Mouse (Mus musculus): ENCODE measurements around the gene Vash2.

Gene Vash2

DNA sequence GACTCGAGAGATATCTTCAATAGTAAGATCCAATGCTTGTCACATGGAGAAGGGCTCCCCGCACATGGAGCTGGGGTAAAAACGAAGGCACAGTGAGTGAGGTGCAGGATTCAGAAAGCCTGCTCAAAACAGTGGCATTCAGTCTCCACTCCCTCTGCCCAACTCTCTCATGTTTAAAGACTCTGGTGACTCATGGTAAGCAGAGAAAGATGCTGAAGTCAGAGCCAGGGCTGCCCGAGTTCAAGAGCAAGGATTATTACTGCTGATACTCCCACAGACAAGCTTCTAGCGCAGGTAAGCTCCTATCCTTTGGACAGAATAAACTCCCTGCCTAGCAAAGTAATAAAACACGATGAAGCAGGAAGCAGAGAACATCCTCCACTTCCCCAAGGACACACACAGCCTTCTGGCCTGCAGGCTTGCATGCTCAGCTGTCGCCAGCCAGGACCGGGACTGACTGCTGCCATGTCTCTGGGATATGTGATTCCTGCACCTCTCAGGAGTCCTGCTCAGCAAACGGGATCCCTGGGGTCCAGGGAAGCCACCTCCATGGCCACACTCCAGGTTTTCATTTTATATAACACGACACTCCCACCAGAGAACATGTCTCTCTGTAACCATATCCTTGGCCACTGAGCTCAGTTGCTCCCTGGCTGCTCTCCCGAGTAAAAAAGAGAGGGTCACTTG lies 2.1 kb downstream of the Vash2 start:
- DNase-seq (ENCODE audit: low spot score in 2 of 2), result no peak

DNA sequence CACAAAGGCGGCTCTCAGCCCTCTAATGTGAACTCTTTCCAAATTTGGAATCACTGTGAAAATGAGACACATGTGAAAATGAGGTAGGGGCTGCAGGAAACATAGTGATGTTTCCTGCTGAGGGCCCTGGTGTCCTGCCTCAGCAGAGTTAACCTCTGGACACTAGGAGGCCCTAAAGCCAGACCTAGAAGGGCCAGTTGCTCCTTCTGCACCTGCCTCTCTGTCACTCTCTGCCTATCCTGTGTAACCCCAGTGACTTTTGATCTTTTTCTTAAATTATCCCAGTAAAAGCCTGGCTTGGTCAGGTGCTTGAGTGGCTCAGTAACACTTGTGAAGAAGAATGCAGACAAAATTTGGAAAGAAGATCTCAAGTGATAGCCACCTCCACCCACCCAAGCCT lies 4.3 kb downstream of the Vash2 start:
- no peak for DNase-seq (ENCODE audit: low spot score in 2 of 2)

DNA sequence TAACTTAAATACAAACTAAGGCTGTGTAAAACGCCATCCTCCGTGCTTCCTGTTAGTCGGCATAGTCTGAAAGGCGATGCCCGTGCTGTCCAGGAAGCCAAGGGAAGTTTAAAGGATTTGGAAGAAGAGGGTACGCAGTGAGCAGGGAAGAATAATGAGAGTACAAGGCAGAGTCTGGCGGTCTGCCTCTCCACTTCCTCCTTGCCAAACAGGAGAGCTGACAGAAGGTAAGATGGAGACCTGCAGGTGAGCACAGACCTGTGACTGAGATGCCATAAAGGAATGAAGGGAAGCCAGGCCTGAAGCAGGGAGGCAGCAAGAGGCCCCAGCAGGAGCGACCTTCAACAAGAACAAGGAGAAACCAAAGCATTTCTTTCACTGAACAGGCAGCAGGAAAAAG lies 4.9 kb downstream of the Vash2 start:
- no peak for DNase-seq (ENCODE audit: low spot score in 2 of 2)

DNA sequence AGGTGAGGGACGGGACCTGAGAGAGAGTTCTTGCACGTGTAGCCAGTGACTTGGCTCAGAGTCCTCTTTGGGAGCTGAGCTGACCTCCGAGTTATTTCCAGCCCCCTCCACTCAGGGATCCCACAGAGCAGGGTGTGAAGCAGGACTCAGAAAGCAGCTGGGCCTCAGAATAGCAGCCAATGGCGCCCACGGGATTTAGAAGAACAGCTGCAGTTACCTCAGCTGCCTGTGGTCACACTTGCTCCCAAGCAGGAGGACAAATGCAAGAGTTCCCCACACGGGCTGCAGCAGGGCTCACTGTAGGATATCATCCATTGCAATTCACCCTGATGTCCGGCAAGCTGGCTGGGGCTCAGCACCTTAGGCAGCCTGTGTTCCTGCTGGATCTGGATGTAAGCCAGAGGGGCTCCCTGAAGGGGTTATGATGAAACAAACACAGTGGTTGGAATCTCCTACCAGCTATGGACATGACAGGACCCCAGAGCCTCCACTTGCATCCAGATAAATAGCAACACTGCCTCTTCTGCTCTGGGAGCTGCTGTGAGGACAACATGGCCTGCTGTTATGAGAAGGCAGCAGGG lies 6.4 kb downstream of the Vash2 start:
- DNase-seq (ENCODE audit: low spot score in 2 of 2), result no peak

DNA sequence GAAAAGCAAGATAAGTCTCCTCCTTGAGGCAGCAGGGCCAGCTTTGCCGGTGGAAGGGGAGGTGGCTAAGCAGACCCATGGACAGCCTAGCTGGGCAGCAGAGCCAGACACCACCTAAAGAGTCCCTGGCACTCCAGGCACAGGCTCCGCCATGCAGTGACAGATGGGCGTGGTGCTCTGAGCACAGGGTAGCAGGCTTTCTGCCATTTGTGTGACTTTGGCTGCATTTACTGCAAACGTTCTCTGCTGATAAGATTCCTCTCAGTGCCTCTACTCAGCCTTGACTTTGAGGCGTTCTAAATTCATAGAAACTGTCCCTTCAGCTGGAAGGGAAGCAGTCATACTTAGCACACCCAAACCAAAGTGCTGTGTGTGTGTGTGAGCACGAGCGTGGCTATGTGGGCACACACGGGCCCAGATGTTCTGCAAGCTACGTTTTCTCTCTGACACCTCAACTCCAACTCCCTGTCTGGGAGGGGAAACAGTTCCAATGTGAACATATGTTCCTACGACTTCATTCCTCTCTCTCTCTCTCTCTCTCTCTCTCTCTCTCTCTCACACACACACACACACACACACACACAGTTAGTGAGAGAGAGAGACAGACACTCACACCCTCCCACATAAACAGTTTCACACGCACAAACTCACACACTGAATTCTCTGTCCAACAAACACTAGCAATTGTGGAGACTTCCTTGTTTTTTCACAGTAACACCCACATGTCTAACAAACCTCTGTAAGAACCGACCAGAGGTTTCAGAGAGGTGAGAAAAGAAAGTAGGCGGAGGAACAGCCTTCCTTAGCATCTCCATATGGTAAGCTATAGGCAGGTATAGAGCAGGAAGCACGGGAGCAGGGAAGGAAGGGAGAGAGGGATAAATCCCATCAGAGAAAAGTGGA lies 7.1 kb downstream of the Vash2 start:
- DNase-seq (ENCODE audit: low spot score in 2 of 2), result no peak

DNA sequence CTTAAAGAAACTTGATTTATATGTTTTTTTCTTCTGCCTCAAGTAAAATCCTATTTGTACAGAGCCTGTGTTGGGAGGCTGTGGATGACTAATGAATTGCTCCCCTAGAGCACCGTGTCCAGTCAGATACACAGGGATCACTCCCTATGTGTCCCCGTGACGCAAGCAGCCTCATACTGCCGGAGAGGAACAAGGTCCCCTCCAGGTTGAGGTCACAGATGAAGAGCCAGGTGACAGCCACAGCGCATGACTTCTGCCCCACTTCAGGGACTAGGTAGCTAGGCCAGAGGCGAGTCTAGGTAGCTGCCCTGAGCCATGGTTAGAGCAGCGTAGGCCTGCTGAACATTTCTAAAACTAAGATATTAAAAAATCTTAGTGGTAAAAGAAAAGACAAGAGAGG lies 11.1 kb downstream of the Vash2 start:
- DNase-seq (ENCODE audit: low spot score in 2 of 2), result no peak

DNA sequence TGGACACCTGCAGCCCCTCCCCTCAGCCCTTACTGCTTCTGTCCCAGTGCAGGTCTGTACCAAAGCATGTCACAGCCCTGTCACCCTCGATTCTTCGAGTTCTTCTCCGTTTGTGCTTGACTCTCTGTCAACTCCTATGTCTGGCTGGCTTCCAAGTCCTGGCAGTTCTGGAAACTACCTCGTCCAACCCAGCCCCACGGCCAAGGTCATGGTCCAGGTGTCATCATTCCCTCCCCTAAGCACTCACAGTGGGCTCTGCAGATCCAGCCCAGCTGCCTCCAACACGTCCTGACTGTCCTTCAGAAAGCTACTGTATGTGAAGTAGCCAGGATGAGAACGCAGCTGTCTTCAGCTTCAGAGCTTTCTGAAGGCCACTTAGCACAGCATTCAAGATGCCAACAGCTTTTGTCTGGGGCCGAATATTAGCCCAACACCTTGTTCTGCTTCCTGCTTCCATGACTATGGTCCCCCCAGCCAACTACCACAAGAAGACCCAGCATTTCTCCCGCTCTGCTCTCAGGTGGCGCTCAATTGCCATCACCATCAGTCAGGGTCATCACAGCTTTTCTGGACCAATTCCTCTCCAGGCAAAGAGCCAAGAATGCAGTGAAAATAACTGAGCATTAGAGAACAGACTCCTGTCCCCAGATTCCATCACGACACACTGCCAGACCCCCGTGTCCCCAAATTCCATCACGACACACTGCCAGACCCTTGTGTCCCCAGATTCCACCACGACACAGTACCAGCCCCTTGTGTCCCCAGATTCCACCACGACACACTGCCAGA lies 13.9 kb downstream of the Vash2 start:
- DNase-seq (ENCODE audit: low spot score in 2 of 2), result no peak

DNA sequence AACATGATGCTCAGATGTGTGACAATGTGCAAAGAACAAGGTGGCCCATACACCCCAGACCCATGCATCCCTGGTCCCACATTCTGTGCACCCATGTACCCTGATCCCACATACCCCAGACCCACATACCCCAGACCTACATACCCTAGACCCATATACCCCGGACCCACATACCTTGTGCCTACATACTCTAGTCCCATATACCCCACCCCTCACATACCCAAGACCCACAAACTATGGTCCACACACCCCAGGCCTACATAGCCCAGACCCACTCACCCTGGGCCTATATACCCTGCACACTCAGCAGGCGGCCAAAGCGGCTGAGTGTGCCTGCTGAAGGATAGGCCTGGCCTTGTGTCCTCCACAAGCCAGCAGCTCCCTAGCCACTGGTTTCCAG lies 16.3 kb downstream of the Vash2 start:
- no peak for DNase-seq (ENCODE audit: low spot score in 2 of 2)

DNA sequence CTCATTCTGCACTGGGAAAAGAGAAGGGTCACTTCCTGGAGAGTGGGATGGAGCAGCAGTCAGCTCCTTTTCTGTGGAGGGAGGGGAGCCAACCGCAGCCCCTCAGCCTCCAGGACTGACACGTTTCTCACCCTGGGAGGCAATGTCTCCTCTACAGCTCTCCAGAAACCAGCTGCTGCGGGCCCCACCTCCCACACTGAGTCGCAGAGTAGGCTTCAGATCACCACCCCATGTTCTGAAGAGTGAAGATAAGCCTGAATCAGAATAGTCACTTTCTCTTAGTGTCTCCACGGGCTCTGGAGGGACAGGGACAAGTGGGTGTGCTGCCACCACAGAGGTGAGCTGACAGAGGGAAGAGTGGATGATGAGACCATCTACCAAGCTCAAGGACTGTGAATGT lies 20.3 kb downstream of the Vash2 start:
- DNase-seq (ENCODE audit: low spot score in 2 of 2), result no peak

DNA sequence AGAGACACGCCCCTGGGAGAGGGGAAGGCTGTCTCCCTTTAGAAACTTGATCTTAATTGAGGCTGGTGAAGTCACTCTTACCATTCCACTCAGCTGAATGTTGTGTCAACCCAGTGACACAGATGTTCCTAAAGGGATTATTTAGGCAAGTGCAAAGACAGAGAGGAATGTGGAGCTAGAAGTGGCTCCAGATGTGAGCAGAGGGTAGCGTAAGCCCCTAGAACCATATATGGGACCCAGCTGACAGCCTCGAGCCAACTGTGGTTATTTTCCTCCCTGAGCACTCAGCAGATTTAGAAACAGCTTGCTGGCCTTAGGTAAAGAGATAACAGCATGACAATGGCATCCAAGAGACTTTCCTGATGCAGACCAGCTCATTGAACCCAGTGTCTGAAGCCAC lies 26.1 kb downstream of the Vash2 start:
- no peak for DNase-seq (ENCODE audit: low spot score in 2 of 2)

DNA sequence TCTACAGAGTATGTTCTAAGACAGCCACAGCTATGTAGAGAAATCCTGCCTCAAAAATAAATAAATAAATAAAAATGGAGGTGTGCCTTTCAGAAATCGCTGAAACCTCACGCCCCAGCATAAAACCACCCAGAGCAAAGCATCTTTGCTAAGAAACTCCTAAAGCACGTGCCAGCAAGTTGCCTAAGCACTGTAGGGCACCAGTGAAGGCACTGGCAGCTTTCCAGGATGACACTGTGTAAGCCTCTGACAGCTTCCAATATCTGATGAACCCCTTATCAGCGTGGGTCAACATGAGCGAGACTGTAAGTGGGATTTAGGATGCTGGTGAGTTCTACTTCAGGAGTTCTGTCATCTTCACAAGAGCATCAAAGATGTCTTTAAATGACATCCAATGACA lies 28.1 kb downstream of the Vash2 start:
- DNase-seq (ENCODE audit: low spot score in 2 of 2), result no peak

DNA sequence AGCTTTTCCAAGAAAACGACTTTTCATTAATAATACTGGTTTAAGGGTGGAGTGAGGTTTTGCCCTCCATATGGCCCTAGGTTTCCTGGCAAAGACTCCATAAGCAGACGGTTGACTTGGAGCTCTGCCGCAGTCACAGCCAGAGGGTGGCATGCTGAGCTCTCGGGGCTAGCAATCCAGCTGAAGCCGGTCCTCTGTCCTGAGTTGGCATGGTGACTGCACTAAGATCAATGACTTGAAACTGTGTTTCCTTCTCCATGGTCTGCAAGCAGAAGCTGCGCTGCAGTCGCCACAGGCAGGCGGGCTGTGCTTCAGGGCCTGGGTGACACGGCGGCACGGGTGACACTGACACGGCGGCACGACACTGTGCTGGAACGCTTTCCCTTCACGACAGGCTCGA lies 30.2 kb downstream of the Vash2 start:
- DNase-seq (ENCODE audit: low spot score in 2 of 2), result no peak

DNA sequence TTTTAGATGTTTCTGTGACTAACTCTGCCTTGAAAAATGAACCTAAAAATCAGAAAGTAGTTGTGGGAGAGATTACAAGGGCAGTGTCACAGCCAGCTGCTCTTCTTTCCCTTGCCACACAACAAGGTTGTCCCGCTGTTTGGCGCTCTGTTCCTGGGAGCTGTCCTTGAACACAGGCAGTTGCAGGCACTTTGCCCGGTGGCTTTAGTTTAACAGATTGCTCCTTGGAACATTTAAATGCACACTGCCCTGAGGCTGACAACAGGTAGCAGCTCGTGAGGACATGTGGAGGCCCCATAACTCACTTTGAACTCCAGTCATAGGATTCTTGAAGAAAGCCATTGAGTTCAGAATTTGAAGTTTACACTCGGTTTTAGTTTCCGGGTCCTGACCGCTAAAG lies 30.7 kb downstream of the Vash2 start:
- no peak for DNase-seq (ENCODE audit: low spot score in 2 of 2)

DNA sequence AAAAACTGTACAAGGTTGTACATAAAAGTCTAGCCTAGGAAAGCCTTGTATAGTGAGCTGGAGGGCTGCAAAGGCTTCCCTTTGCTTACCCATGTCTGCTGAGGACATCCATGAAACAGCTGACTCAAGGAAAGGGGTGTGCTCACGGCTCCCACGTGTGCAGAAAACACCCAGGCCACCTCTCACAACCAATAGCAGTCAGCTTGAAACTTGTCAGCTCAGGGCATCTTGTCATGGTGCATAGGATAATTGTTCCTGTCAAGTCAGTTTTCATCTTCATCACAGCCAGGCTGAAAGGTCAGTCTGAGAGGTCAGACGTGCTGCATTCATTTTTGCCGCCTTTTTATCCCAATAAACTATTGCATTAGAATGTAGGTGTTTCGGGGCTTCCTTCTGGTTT lies 31.1 kb downstream of the Vash2 start:
- DNase-seq (ENCODE audit: low spot score in 2 of 2), result no peak

DNA sequence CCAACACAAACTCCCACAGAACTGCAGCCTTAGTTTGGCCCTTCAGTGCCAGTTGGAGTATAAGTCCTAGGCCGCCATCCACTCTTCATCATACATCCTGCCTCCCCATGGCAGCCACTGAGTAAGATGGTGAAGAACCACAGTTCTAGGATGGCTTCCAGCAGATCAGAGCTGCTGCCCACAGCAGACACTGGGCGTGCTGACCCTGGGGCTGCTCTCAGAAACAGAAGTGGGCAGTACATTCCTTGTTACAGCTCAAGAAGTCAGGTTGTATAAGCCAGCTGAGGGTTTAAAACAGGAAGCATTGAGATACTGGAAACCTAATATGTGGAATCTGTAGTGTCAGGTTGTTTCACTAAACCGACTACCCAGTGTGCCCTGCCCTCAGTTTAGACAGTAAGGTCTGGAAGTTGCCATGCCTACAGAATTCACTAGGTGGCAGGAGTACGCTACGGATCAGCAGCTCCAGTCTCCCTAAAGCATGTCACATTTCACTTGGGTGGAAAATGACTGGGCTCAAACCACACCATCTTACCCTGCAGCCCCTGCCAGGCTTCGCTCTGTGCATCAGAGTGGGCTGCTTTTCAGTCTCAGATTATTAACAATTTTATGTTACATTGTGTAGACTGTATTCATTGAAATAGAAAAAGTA lies 34.9 kb downstream of the Vash2 start:
- peak; percentile 50 to 70 for DNase-seq (ENCODE audit: low spot score in 2 of 2)

DNA sequence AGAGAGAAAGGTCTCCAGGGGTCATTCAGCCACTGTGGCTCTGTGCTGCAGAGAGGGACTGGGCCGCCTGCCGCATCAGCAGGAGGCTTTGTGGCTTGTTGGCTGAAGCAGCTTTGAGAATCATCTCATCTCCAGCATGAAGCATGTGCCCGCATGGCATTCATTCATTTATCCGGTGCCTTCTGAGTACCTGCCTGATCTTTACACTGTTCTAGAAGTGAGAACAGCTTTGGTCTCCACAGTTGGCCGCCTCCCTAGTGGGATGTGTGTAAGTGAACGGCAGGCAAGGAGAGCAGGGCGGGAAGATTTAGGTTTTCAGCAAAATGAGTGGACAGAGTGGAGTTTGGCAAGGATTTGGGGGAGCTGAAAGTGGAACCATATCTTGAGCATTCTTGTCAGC lies 39.3 kb downstream of the Vash2 start:
- DNase-seq (ENCODE audit: low spot score in 2 of 2), result no peak

DNA sequence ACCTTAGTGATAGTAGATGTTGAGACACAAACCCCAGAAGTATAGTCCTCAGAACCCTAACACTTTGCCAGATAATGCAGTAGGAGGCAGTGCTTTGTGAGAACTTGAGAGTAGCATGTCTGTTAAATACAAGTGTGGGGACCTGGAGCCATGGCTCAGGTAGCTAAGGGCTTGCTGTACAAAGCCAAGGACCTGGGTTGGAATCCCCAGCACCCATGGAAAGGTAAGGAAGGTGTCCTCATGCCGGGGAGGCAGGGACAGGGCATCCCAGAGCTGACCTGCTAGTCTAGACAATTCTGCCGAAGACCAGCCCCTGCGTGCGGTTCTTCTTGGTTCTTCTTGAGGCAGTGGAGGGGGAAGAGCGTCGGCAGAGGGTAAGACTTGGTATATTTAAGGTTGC lies 48.9 kb downstream of the Vash2 start:
- DNase-seq (ENCODE audit: low spot score in 2 of 2), result no peak

DNA sequence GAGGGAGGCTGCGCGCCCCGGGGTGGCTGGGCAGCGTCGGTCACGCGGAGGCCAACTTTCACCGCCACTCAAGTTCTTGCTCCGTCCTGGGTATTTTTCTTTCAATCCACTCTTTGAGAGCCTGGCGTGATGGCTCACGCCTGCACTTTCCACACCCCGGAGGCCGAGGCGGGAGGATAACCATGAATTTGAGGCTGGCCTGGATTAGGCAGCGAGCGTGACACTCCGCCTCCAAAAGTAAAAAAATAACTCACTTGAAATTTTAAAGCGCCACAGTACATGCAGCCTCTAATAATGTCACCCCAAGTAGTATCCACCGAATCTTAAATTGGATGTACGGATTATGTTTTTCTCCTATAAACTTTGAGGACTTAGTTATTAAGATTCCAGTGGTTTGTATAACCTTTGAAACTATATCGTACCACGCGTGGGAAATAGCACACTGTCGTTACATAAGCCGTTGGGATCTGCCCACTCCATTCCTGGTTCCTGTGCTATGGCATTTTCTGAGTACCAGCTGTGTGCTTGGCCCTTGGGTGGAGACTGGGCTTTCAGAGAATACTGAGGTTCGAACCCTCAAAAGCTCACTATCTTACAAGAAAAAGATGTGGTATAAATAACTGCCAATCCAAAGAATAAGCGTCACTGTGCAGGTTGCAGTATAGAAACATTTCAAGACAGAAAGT lies 49.9 kb downstream of the Vash2 start:
- peak in 1 of 2 experiments; percentile 31 for DNase-seq (ENCODE audit: low spot score in 2 of 2)

DNA sequence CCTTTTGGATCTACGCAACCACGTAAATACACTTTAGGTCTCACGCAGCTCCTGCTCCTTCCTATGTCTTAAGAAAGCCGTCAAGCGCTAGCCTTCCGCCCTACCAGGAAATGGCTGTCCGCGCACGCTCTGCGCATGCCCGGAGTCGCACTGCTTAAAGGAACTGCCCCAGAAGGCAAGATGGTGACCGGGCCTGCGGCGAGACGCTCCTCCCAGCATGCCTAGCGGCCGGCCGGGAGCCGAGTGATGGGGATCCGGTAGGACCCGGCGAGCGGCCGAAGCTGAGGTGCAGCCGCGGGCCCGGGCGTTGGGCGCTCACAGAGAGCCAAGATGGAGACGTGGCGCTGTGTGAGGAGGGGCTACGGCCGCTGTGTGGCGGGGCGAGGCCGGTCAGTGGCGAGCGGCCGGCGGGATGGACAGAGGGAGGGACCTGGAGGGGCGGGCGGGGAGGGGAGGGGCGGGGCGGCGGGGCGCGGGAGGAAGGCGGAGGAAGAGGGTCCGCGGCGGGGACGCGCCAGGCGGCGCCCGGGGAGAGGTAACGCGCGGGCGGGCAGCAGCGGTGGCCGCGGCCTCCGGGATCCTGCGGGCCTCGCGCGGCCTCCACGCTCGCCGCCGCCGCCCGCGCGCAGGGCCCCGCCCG lies 50.6 kb downstream of the Vash2 start:
- peak; percentile 92 to 95 for DNase-seq (ENCODE audit: low spot score in 2 of 2)

DNA sequence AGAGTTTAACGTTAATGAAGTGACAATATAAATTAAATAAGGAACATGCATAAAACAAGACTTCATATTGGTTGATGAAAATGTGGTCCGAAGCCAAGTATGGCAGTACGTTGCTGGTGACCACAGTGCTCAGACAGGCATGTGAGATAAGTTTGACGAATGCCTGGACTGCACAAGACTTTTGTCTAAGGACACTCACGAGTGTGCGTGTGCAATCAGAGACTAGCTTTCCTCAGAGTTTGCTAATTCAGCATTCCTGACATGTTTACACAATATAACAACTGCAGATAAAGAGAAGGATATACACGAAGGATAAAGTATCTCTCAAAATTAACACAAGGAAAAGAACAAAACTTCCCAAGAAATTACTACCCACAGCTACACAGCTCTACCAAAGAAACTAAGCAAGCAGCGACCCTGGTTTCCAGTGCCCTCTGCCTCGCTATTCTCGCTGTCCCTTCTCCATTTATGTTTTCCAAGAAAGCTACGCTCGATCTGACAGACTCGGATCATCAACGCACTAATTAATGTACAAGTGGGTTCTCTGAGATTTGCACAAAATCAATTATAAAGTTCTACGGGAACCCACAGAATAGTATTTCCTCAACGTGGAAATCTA lies 51.2 kb downstream of the Vash2 start:
- DNase-seq (ENCODE audit: low spot score in 2 of 2), result no peak

Measured in frontal cortex, postnatal 10 days (tissue).